Mouse (Mus musculus) MEL-GATA-1-ER (cell line): ENCODE data around the gene Tgfbr3l.
"Not testable (repeated sequence)": the region's sequence is repeated elsewhere in the genome, so short reads cannot be mapped to it uniquely, and the experiment has no call there.

ENCODE experiments used
- DNase-seq: peaks from one replicate; pipeline ENCODE4 v3.0.0-alpha.2; 2012; ENCODE audit warnings: low read depth; ENCODE audit errors: extremely low read depth

Tgfbr3l gene

DNA sequence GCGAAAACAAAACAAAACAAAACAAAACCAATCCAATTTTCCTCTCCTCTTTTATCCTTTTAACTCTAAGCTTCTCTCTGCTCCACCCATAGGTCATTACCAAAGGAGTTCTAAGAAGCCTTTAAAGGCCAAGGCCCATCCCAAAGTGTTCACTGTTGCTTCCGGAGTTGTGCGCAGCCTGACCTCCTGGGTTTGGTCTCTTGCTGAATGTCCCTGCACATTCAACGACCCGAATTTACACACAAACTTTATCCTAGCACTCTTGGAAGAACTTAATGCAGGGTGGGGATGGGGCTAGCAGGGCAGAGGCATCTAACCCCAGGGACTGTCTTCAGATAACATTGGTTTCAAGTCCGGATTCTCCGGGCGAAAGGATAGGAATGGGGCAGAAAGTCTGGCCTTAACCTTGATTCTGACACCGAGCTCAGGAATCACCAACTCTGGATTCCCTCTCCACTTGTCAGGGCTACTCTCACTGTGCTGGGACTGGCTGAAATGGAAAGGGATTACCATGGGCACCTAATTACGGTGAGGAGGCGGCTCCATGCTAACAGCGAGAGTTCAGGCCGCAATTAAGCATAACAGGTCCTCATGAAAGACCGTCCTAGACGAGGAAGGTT, 10.1 kb upstream of the Tgfbr3l start:
- no peak for DNase-seq

DNA sequence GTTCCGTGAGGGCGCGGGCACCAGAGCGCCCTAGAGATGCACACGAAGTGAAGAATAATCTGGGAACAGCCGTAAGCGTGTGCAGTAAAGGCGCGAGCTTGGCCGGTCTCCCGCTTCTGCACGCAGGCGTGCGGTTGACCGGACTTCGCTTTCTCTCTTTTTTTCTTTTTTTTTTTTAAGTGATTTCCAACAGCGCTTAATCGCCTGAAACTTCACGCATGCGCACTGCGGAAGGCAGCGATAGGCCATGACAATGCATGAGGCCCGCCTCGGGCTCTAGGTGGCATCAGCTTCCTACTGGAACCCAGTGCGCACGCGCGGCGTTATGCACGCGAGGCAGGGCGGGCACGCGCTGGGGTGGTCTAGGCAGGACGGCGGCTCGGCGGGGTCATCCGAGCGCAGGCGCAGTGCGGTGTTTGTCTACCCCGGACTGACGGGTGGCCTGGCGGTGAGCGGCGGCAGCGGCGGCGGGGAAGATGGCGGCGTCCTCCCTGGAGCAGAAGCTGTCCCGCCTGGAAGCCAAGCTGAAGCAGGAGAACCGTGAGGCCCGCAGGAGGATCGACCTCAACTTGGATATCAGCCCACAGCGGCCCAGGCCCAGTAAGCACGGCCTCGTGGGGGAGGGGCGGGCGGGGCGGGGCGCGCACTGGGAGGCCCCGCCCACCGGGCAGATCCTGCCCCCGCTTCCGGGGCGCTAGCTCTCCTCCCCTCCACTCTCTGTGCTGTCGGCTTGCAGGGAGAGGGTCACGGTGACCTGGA, 9.4 kb upstream of the Tgfbr3l start, which contains the start of the genes Map2k7 and Gm49320:
Gene Map2k7 (plus strand): TSS at position 307 of the 759 bp plus-strand sequence.
Gene Gm49320 (plus strand): TSS at position 432 of the 759 bp plus-strand sequence.
- peak; percentile 95 for DNase-seq

DNA sequence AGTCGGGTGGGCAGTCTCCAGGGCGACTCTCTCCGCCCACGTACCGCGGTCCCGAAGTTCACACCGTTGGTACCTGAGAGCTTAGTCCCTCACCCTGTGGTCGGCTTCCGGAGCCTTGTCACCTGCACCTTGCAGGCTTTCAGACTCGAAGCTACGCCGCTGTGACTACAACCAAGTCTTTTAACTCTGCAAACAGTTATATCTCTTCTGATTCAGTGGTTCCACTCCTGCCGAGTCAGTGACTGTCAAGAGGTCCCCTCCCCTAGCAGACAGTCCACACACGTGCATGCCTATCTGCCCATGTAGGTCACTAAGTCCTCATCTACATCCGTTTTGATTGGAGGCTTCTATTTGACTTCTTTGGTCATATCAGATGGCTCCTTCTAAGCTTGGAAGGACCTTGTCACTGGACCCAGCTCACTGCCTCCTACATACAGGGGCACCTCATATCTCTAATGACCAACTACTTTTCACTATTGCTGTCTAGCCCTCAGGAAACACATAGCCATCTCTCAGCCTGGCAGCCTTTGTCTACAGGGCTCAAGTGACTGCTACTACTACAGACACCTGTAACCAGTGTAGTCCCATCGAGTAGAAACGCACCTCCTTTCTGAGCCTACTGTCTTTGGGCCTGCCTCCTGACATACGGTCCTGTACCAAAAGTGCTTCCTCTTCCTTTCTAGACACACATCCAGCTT, 8.7 kb upstream of the Tgfbr3l start:
- no peak for DNase-seq

DNA sequence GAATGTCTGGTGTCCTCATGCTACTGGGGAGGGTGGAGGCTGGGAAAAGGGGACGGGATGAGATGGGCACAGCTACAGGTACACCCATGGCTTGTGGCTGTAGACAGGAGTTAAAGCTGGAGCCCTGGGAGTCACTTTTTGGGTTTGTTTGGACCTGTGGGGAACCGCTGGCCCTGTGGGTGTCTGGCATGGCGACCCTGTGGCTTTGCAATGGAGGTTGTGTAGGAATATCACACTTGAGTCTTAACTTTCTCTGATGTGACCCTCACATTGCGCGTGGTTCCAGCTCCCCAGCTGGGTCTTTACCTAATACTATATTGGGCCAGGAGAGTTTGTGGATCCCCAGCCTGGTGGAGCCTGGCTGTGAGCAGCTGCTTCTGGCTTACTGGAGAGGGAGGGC, 3.0 kb upstream of the Tgfbr3l start:
- DNase-seq, result no peak

DNA sequence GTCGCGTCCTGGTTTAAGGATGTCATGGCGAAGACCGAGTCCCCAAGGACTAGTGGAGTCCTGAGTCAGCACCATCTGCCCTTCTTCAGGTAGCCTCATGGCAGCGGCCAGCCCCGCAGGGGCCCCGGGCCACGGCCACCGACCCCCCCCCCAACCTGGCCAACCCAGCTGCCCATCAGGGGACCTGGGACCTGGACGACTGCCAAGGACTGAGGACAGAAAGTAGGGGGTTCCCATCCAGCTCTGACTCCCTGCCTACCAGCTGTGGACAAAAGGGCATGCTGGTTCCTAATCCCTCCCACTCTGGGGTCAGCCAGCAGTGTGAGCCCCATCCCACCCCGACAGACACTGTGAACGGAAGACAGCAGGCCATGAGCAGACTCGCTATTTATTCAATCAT, 2.3 kb upstream of the Tgfbr3l start:
- DNase-seq, result no peak

DNA sequence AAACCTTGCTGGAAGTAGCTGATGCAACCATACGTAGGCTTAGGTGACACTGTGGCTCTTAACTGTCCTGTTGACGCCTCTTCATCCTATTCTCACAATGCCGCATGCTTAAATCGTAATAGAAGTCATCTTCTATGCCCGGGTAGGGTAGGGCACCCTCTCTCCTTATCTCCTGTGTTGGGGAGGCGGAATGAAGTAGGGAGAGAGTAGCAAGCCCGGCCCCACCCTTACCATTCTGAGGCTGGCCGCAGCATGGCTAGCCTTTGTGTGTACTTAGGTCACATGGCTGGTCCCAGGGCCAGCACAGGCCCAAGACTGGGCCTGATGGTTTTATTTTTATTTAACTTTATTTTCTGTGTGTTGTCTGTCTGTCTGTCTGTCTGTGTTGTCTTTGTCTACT, 773 bp upstream of the Tgfbr3l start:
- no peak for DNase-seq

DNA sequence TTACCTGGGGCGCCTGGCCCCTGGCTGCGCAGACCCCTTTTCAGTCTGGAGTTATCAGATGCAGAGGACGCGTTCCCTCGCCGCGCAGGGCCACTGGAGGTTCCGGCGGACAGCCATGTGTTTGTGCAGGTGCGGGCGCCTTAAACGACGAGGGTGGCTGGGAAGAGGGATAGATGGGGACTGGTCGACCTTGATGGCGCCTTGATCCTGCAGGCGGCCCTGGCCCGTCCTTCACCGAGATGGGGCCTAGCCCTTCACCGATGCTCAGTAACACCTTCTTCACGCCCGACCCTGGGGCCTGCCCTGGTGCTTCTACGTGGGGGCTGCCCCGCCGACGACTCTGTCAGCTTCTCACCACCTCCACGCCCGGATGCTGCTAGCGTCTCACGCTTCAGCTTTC, 1.2 kb downstream of the Tgfbr3l start:
- no peak for DNase-seq

DNA sequence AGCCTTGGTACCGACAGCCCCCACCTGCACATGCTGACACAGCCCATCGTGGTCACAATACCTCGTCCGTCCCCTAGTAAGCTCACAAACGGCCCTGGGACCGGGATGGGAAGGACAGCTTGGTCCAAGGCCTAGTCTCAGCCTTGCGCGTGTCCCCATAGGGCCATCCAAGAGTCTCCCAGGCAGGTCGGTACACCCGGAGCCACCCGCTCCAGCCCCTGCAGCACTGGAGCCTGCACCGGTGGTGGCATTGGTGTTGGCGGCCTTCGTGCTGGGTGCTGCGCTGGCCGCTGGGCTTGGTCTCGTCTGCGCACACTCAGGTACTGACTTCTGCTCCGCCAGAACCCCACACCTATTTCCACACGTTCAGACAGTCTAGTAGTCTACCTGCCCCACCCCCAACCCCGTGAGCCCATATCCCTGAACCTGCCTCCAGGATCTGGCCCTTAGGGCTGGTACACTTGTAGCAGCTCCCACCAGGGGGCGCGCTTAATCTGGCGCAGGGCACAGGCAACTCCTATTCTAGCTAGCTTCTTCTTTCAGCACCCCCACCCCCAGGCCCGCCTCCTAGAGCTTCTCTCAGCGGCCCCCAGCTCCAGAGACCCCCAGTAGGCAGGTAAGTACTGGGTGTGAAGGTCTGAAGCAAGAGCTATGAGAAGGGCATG, 2.4 kb downstream of the Tgfbr3l start:
- DNase-seq, result no peak

DNA sequence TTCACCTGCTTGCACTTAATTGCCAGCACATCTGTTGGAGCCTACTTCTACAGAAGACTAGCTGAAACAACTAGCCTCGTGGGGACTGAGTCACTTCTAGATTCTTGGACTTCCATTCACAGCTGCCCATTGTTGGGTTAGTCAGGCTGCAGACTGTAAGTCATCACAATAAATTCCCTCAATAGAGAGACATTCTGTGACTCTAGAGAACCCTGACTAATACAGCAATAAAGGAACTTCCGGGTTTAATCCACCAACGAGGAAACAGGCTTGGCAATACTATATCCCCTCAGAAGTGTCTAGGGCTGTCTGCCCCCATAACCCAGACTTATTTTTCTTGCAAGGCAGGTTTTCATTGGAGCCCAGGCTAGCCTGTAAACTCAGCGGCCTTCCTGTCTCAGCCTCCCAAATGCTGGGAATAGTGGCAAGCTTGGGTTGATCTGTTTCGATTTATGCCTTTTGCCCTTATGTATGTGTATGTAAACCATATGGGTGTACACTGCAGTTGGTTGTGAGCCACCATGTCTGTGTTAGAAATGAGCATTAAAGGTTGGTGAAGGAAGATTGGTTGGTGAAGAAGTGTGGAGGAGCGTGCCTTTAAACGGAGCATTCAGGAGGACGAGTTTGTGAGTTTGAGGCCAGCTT, 4.2 kb downstream of the Tgfbr3l start:
- DNase-seq, result no peak

DNA sequence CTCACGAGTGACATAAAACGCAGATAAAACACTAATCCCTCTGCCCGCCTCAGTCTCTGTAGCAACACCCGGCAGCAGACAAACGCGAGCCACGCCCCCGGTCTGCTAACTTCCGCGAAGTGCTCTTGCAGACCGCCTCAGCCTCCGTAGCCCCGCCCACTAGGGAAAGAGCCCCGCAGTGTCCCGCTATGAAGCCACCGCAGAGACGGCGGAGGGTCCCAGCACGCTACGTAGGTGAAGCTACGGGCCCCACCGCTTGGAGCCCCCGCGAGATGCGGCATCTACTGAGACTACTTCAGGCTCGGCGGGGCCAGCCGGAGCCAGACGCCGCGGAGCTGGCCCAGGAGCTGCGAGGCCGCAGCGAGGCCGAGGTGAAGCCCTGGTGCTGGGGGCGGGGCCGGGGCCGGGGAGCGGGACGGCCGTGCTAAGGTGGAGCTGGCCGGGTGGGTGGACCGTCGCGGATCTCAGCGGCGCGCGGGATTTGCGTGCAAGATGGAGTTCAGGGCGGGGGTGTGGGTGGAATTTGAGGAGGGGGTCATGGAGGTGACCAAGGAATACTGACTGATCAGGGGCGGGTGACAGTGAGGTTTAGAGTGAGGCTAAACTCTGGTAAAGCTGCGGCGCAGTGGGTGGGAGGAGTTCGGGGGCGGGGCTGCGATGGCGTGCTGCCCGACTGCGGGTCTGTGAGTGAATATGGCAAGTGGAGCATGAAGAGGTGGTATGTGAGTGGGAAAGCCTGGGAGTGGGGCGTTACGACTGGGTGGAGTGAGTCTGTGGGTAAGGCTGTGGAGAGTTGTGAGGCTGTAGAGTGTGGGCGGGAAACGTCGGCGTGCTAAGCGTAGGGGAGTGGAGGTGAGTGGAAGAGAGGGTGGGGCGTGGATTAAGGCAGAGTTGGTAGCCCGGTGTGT, 5.2 kb downstream of the Tgfbr3l start, which contains the start of gene Snapc2:
Gene Snapc2 (plus strand): TSS at position 147 of the 908 bp plus-strand sequence.
- DNase-seq, result peak; percentile 86

DNA sequence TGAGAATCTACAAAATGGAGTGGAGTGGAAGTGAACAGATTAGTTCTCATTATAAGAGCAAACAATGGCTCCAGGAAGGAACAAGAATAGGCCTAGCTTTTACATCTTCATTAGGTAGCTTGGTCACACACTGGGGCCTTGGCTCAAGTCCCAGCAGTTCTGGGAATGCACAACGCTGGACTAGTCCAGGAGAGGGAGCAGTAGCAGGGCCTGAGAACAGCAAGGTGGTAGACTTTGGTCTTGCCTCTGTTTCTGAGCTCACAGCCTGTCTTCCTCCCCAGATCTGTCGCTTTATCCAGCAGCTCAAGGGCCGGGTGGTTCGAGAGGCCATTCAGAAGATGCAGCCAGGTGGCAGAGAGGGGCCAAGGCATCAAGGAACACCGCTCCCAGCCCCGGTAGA, 6.0 kb downstream of the Tgfbr3l start:
- no peak for DNase-seq

DNA sequence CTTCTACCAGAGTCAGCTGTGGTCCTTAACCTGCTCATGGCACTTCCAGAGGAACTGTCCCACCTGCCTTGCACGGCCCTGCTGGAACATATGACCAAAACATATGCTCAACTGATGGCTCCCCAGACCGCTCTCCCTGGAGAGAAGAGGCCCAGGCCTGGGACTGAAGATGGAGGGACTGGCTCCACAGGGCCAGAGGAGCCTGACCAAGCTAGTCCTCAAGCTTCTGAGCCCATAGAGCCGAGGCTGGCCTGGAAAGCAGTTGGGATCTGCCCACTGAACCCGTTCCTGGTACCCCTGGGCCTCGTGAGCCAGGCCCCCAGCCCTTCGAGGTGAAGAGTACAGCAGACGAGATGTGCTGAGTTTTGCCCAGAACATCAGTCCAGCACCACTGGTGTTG, 7.5 kb downstream of the Tgfbr3l start:
- DNase-seq, result not testable (repeated sequence)

DNA sequence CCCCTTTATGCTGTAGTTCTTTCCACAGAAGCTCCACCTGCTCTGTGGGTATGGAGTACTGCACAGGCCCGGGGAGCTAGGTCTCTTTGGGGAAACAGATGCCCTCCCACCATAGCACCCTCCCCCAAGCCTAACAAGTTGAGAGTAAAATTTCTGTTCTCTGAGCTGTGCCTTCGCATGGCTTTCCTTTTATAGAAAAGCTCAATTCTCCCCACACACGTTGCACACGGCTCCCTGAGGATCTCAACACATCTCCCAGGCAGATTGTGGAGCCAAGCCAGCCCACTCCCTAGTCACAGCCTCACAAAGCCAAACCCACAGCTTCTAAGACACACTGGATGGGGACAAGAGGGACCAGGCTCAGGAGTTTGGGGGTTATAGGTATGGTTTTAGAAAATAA, 8.9 kb downstream of the Tgfbr3l start:
- no peak for DNase-seq

DNA sequence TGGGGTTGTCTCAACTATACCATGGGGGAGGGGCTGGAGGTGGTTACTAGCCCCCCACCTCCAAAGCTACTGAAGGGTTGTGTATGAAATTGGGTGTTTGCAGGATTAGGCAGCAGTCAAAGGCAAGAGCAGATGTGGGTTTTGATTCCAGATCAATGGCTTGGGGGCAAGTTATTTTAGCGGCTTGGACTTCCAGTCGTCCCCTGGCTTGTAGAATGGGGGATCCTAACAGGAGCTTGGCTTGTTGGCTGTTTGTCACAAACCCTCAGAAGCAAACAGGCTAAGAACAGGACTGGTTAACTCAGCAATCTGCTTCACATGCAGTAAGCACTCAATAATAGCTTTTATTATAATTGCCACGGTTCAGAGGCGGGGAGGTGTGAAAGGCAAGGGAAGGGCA, 9.3 kb downstream of the Tgfbr3l start:
- no peak for DNase-seq

DNA sequence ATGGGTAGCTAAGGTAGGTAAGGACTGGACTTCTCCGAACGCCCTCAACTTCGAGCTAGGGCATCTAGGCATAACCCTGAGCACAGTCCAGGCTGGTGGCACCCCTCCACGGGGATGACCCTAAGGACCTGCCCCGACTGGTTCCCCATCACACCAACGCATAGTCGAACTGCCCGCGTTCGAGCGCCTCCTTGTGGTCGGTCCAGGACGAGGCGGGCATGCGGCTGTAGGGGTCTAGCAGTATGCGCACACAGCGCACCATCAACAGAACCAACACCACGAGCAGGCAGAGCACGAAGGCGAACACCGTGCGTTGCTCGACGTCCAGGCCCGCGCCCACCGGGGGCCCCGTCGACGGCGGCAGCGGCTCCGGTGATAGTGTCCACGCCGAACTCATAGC, 10.2 kb downstream of the Tgfbr3l start:
- no peak for DNase-seq

DNA sequence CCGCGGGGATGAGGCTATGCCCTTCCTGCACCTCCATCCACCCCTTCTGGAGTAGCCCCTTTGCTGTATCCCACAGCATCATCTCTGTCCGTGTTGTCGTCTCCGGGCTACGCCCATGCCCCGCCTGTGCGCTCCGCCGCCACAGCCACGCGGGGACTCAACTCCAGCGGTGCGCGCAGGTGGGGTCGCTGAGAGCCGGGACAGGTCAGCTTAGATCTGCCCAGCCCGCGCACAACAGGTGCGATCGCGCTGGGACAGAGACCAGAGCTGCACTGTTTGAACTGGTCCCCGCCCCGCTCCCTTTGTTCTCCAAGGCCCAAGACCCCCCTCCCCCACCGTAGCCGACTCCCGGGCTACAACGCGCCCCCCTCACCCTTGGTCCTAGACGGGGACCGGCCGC, 10.7 kb downstream of the Tgfbr3l start:
- DNase-seq, result no peak

DNA sequence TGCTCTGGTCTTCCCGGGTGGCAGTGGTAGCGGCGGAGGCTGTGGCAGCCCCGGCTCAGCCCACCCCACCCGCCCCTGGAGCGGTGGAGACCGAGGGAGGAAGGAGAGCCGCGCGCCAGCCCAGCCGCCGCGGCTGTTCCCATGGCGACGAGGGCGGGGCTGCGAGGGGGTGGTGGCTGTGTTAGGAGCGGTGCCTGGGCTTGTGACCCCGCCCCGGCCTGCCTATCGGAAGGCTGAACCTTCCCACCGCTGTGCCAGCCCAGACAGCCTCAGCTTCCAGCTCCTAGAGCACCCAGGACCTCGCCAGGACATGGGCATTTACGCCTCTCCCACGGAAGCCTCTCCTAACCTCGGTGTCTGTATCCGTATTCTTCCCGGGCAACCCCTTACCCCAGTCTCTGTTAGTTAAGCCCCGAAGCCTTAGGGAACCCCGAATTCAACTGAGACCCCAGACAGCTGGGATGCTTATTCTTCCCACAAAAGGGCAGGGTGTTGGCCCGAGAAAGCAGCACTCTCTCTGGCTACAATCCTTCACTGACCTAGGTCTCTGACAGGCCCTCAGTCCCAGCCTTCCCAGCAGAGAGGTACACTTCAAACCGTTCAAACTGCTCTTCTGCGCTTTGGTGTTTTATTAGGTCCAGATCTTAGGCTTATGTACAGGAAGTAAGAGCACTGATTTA, 11.3 kb downstream of the Tgfbr3l start, which contains the start of gene Ctxn1:
Gene Ctxn1 (minus strand): TSS at position 150 of the 680 bp plus-strand sequence.
- no peak for DNase-seq

DNA sequence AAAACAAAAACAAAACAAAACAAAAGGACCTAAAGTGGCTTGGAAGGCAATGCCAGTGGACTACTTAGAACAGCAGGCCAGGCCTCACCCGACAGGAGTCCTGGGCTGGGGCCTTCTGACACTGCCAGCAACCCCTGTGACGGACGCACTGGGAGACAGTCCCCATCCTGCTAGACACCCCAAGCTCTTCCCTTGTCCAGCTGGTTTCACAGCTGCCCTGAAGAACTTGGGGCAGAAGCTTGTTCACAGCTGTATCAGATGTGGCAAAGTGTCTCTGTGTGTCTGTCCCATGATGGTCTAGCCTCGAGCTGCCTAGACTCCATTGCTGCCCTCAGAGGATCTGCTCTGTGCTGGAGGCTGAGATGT, 11.8 kb downstream of the Tgfbr3l start:
- no peak for DNase-seq

DNA sequence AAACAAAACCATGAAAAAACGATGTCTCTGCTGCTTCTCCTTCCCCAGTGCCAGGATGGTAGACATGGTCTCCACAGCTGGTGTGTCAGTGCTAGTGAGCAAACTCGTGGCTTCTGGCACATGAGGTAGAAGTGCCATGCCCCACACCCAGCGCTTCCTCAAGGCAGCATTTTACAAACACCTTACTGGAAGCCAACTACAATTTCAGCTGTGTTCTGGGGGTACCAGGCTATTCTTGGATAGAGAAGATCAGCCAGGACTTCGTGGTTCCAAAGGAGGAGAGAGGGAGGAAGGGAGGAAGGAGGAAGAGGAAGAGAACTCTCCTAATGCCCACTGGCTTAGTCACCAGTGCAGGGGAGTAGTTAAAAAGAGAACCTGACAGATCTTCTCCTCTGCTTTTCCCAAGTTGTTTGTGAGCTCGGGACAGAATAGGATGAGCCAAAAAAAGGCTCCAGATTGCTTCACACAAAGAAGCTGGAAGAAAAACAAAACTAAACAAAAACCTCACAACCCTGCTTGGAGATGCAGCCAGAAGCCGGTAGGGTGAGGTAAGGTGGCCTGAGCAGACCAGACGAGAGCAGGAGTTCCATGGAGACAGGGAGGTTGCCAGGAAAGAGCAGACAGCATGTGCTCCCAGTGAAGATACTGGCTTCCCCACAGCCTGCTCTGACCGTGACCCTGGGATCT, 15.2 kb downstream of the Tgfbr3l start:
- no peak for DNase-seq
